Mouse (Mus musculus): ENCODE measurements around the gene Vmn1r52. TPM values are rescaled to one million over a fixed set of nuclear protein-coding genes. Genes with fewer than 3 reads are reported as not detected.
"Not testable (repeated sequence)": the region's sequence is repeated elsewhere in the genome, so short reads cannot be mapped to it uniquely, and the experiment has no call there.

Gene Vmn1r52
- polyA plus RNA-seq (2012; rRNA removed) = not detected in 2 replicates

GRCm38 (mm10) chr6:90174508-90174907, at the start of gene Vmn1r52:
Vmn1r52 (plus strand) TSS chr6:90174808.
- TF ChIP-seq POLR2A (IDR thresholded peaks at IDR 0.05; ENCODE audit: borderline replicate concordance, extremely low read depth, low read depth, low read length) (no peak), CTCF (IDR thresholded peaks at IDR 0.05; ENCODE audit: insufficient read depth, low read length) (no peak)
- no peak within 1 kb of the TSS for H3K4me3 ChIP-seq (replicated peaks; ENCODE audit: extremely low read depth, low read depth, low read length)
- no peaks in the 10 kb centered on the region for H3K4me1 ChIP-seq (ENCODE audit: control insufficient read depth, insufficient read depth, low read length)
- DNase-seq = no peak
- 53% methylated on average over 2 of the region's 2 CpGs for WGBS

DNA sequence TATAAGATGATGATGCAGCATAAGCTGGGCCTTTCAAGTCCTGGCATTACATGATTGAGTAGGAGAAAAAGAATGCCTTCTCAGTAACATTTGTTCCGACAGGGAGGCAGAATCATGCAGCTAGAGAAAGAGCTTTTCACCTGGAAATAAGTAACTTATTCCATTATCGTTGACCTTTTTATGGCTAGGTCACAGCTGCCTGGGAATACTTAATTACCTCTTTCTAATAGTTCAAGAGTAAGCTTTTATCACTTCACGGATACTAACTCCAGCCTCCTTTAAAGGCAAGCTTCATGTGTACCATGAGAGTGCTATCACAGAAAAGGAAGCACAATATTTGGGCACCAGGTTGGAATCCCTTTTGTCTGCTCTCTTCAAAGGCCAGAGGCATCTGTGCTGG, 14.5 kb upstream of the Vmn1r52 start:
- TF ChIP-seq POLR2A (IDR thresholded peaks at IDR 0.05; ENCODE audit: borderline replicate concordance, extremely low read depth, low read depth, low read length) (no peak), CTCF (IDR thresholded peaks at IDR 0.05; ENCODE audit: insufficient read depth, low read length) (no peak)
- no peak for DNase-seq
- Histone ChIP-seq H3K4me1 (ENCODE audit: control insufficient read depth, insufficient read depth, low read length) (no peaks in the 10 kb centered on the region), H3K4me3 (replicated peaks; ENCODE audit: extremely low read depth, low read depth, low read length) (no peak overlapping the region)
- WGBS = 72% methylated on average over 3 of the region's 3 CpGs

DNA sequence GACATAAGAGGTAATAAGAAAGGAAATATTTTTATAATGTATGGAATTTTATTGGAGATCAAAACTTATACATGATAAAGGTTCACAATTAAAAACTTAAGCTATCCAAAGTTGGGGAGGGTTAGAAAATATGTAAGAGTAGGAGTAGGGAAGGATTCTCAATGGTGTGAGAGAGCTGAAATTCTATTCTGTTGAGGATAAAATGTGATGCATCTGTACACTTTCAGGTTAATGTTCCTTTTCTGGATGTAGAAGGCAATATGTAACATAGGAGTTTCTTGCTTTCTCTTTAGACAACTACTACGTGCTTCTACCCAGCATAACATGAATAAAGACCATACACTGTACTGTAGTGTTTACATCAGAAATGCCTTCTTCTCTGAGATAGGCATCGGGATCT, 27.9 kb downstream of the Vmn1r52 start, which contains the start of gene V1ra8:
Gene V1ra8, plus strand, starts transcription at position 301 of the 400 bp plus-strand sequence.
- DNase-seq; H3K4me3 ChIP-seq (replicated peaks; ENCODE audit: extremely low read depth, low read depth, low read length); H3K4me1 ChIP-seq (ENCODE audit: control insufficient read depth, insufficient read depth, low read length): not testable (repeated sequence)
- WGBS = 72% methylated on average over 2 of the region's 2 CpGs

GRCm38 (mm10) chr6:90224338-90224737, 49.7 kb downstream of the Vmn1r52 start, which contains the start of gene Vmn1r53:
Vmn1r53 (minus strand) TSS chr6:90224438.
- Histone ChIP-seq H3K4me3 (replicated peaks; ENCODE audit: extremely low read depth, low read depth, low read length) (no peak within 1 kb of the TSS), H3K4me1 (ENCODE audit: control insufficient read depth, insufficient read depth, low read length) (no peaks in the 10 kb centered on the region)
- WGBS = 84% methylated on average over 1 of the region's 1 CpGs
- no peak for DNase-seq
- TF ChIP-seq CTCF (IDR thresholded peaks at IDR 0.05; ENCODE audit: insufficient read depth, low read length) (no peak), POLR2A (IDR thresholded peaks at IDR 0.05; ENCODE audit: borderline replicate concordance, extremely low read depth, low read depth, low read length) (no peak)

Other genes with a start within 250 kb of the Vmn1r52 start
- not detected in 2 replicates for gene Vmn1r45, start 234.2 kb upstream of the Vmn1r52 start, polyA plus RNA-seq (2012; rRNA removed)
- not detected in 2 replicates for gene Vmn1r46, start 205.5 kb upstream of the Vmn1r52 start, polyA plus RNA-seq (2012; rRNA removed)
- gene Vmn1r47, start 158.7 kb upstream of the Vmn1r52 start, polyA plus RNA-seq (2012; rRNA removed) = not detected in 2 replicates
- gene Vmn1r48, start 138.0 kb upstream of the Vmn1r52 start, polyA plus RNA-seq (2012; rRNA removed) = not detected in 2 replicates
- gene Vmn1r49, start 96.3 kb upstream of the Vmn1r52 start, polyA plus RNA-seq (2012; rRNA removed) = not detected in 2 replicates
- not detected in 2 replicates for gene Vmn1r50, start 73.4 kb upstream of the Vmn1r52 start, polyA plus RNA-seq (2012; rRNA removed)
- gene Vmn1r51, start 52.2 kb upstream of the Vmn1r52 start, polyA plus RNA-seq (2012; rRNA removed) = not detected in 2 replicates
- gene V1ra8, start 28.0 kb downstream of the Vmn1r52 start, polyA plus RNA-seq (2012; rRNA removed) = not detected in 2 replicates
- 0.10 and 0.34 TPM in 2 replicates for gene Vmn1r53, start 49.6 kb downstream of the Vmn1r52 start, polyA plus RNA-seq (2012; rRNA removed)
- not detected in 2 replicates for gene Vmn1r54, start 71.5 kb downstream of the Vmn1r52 start, polyA plus RNA-seq (2012; rRNA removed)
- not detected in 2 replicates for gene BC048671, start 126.4 kb downstream of the Vmn1r52 start, polyA plus RNA-seq (2012; rRNA removed)
- gene Chst13, start 150.4 kb downstream of the Vmn1r52 start, polyA plus RNA-seq (2012; rRNA removed) = 0.28 and 0.53 TPM in 2 replicates
- 0.08 and 0.12 TPM in 2 replicates for gene Uroc1, start 158.5 kb downstream of the Vmn1r52 start, polyA plus RNA-seq (2012; rRNA removed)
- 20.3 and 37.6 TPM in 2 replicates for gene Zxdc, start 194.7 kb downstream of the Vmn1r52 start, polyA plus RNA-seq (2012; rRNA removed)